Mouse (Mus musculus) embryo, embryonic 11 days (tissue): ENCODE measurements around the gene Sowaha.
A peak's percentile ranks its signal among the peaks of the same experiment; 100 is the strongest.

Source experiments
- DNase-seq: peaks from one replicate; pipeline ENCODE4 v3.0.0-alpha.2; 2015

The Sowaha gene

GRCm38 (mm10) chr11:53504376-53504775, 24.3 kb upstream of the Sowaha start:
- no peak for DNase-seq

- no peak for DNase-seq
Measured at GRCm38 (mm10) chr11:53503738-53504137, 23.7 kb upstream of the Sowaha start.

GRCm38 (mm10) chr11:53502039-53502765, 22.1 kb upstream of the Sowaha start:
- DNase-seq = no peak

DNA sequence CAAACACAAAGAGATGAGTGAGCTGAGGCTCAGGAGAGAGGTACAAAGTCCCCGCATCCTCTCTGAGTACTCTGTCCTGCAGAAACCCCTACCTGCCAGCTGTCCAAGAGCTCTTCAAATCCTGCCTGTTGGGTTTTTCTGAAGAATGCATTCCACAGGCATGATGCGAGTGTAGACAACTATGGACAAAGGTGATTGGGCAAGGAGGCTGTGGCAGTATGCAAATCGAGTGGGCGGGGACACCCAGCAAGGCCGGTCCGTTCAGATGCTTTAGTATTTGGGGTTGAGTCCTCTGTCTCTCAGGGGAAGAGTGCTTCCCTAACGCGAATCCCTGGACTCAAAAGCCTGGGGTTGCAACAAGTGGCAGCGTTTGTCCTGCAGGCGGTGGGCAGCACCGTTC, 20.5 kb upstream of the Sowaha start:
- peak; percentile 64 for DNase-seq

DNA sequence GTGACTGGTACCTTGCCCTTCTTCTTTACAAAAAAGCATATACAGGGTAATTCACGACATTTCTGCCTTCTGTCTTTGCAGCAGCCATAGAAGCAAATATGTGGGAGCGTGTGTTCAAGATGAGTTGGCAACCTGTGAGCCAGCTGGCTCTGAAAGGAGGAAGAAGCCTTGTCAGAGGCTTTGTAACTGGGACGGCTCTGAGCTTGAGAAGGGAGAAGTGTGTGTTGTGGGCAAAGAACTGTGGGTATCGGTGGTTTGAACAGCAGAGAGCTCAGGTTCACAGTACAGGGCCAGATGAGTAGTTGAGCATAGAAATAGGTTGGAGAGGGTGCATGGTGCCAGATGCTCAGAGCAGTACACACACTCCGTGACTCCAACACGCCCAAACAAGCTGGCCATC, 16.9 kb upstream of the Sowaha start:
- DNase-seq = no peak

DNA sequence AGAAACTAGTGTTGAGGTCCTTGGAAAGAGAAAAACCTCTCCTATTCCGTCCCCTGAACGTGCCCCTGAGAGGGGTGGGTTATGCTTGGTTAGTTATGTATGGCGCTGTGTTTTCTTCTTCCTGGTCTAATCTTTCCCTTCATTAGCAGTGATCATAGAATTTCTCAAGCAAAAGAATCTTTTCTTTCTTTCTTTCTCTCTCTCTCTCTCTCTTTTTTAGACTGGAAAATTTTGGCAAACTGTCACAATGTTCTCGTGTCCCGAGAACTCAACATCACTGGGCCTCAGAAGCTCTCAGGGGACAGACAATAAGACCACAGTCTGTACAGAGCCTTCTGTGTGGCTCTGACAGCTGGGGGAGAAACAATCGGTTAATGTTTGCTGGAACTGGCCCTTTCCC, 15.3 kb upstream of the Sowaha start:
- no peak for DNase-seq

DNA sequence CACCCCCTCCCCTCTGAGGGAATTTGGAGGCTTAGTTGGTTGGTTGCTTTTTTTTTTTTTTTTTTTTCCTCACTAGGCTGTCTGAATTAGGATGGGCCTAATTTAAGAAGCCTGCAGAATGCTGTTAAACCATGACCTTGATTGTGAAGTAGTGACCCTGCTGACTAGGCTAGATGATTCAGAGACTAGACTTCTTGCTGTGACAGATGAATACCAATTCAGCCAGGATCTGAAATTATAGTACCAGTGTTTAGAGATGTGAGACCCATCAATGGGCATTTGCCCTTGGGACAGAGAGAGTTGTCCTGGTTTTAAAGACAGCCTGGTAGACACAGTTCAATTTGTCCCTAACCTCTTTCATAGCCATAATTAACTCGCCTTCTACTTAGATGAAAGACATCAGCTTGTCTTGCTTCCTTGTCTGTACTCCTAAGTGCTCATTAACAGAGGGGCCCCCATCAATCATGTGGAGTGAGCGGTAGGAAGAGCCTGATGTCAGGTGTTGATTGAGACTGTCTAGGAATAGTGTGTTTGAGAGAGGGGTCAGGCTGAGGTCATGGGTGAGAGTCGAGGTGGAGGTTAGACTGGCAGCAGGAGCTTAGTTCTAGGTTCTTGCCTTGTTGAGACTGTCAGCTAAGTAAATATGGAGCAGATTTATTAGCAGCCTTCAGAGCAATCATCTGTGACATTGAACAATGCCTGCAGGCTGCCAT, 13.3 kb upstream of the Sowaha start:
- peak; percentile 66 for DNase-seq

DNA sequence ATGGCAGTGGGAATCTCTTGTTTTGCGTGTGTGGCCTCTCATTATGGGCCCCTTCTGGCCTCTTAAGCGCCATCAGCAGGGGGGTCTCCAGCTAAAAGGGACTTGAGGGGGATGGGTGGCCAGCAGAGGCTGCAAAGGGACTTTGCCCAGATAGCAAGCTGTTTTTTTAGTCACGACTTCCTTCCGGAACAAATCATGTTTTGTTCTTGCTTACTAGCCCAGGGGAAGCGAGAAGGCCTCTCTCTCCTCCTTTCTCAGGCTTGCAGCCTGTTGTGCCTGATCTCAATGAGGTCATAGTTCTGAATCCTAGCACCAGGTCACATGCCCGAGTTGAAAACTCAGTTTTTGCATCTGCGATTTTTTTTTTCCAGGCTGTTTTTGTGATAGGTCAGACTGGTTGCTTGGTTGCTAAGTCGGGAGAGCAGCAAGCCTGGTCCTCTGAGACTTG, 11.9 kb upstream of the Sowaha start:
- DNase-seq = peak; percentile 80

GRCm38 (mm10) chr11:53489421-53489820, 9.3 kb upstream of the Sowaha start:
- no peak for DNase-seq

DNA sequence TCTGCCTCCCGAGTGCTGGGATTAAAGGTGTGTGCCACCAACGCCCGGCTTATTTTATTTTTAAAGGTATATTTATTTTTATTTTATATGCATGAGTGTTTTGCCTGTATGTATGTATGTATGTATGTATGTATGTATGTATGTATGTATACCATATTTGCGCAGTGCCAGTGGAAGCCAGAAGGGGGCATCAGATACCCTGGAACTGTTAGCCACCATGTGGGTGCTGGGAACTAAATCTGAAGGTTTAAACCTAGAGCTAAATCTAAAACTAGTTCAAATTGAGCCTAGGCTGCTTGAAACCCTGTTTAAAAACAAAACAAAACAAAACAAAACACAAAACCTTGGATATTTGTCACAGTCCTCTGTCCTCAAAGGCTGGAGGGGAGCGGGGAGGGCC, 8.9 kb upstream of the Sowaha start:
- DNase-seq = no peak

- DNase-seq = no peak
Measured at GRCm38 (mm10) chr11:53486822-53487594, 6.9 kb upstream of the Sowaha start.

- no peak for DNase-seq
Measured at GRCm38 (mm10) chr11:53486351-53486750, 6.3 kb upstream of the Sowaha start.

GRCm38 (mm10) chr11:53485719-53486118, 5.6 kb upstream of the Sowaha start:
- DNase-seq = no peak

DNA sequence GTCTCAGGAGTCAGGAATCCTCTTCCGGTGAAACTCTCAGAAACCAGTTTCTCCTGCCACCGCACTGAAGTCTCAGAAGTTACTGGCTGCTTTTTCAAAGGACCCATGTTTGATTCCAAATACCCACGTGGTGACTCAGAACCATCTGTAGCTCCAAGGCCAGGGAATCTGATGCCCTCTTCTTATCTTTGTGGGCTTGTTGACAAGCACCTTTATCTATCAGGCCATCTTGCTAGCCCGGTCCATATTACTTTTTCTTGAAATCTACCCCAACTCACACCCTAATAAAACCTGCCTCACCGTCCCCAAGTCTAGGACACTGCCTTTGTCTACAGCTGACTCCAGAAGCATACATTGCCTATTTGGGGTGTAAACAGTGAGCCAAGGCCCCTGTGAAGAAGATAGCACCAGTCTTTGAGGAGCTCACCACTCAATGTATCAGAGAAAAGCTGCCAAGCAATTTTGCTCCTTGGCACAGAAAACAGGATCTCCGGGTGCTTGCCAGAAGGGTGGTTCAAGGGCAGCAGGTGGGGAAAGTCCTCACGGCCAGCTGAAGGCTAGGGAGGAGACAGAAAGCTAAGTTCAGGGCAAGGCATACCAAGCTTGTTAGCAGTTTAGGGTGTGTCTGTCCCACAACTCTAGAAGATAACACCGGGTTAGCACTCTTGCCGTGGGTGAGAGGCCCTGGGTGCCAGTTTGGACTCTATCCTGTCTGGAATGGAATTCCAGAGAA, 3.3 kb upstream of the Sowaha start:
- DNase-seq = no peak

DNA sequence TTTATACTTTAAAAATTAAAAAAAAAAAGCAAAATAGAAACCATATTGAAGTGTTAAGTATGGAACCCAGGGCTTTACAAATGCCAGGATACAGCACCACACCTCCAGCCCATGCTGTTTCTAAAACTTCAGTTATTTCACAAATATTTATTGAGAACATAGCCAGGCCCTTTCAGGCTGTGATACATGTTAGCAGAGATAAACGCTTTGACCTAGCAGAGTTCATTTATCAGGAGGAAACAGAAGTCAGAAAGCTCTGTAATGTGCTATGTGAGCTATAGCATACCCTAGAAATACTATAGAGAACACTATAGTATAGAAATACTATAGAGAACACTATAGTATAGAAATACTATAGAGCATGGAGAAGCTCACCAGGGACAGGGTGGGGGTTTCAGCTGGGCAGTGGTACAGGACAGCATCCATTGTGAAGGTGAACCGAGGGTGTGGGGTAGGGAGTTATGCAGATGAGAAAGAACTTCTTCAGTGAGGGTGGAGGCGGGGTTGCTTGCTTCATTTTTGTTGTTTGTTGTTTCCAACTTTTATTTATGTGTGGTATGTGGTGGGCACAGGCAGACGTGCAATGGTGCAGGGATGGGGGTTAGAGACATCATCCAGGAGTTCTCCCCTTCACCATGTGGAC, 1.1 kb upstream of the Sowaha start:
- DNase-seq = no peak

DNA sequence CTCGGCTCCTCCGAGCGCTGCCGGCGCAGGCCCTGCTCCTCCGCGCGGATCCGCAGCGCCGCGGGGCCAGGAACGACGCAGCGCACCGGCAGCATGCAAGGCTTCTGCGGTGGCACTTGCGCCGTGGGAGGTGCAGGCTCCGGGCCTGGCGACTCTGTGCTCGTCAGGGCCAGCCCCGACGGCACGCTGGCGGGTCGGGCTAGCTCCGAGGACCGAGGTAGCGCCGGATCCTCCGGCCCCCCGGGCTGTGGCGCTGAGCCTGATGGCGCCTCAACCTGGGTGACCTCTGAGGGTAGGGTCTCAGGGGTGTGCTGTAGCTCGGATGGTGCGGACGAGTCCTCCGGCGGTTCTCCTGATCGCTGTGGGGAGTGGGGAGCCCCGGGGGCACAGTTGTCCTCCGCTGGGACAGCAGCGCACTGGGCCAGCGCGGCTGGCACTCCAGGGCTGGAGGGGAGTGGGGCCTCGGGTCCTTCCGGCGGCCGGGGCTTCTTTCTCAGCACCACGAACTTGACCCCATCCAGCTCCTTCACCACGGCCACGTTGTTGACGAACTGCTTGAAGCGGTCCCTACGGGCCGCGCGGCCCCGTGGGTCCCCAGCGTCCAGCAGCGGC, 797 bp downstream of the Sowaha start:
- no peak for DNase-seq

DNA sequence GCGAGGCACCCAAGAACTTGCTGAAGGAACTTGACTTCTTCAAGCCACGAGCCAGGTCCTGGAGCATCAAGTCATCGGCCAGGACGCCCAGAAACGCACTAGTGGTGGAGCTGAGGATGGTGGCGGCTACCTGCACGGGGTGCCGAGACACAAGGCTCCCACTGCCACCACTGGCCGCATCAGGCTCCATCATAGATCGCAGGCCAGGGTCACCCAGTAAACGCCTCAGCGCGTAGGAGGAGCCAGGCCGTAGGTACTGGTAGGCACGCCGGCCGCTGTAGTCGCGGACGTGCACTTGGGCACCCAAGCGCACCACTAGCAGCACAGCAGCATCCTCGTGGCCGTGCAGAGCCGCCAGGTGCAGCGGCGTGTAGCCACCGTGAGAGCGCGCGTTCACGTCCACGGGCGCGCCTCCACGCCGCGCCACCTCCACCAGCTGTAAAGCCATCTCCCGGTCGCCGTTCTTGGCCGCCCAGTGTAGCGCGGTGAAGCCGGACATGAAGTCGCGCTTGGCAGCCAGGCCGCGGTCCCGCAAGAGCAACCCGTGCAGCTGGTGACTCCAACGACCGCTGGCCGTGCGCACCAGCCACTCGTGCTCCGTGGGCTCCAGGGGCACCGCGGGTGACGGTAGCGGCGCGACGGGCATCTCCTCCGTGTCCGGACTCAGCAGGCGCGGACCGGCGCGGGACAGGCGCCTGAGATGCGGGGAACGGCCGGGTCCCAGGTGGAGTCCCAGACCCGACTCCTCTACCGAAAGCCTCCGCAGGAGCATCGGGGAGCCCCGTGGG, 1.5 kb downstream of the Sowaha start:
- DNase-seq = no peak

- no peak for DNase-seq
Measured at GRCm38 (mm10) chr11:53477833-53478232, 2.2 kb downstream of the Sowaha start.

DNA sequence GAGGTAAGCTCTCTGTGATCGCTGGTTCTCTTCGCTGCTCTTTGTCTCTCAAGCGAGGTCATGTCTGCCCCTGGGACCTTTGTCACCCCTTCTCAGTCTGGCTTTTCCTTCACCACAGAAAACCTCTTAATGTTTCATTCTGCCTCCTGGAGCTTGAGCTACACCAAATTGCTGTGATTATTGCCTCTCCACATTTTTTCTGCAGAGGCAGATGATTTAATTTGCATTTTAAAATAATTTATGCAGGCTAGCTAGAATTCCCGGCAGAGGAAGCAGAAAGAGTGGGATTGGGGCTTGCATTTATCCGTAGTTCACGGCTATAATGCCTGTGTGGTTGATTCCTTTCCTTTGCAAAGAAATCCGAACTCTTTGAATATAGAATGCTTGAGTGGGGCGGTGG, 4.5 kb downstream of the Sowaha start:
- no peak for DNase-seq

- no peak for DNase-seq
Measured at GRCm38 (mm10) chr11:53472709-53473108, 7.4 kb downstream of the Sowaha start.
